Mouse (Mus musculus): Measurements from ENCODE around the gene Iars. TPM values are rescaled to one million over a fixed set of nuclear protein-coding genes. Genes with fewer than 3 reads are reported as not detected.
"Not testable (repeated sequence)": the region's sequence is repeated elsewhere in the genome, so short reads cannot be mapped to it uniquely, and the experiment has no call there.

The Iars gene
- total RNA-seq, 1 experiment from 2014 or later = 61.1 TPM

- no peak for DNase-seq
Observed at GRCm38 (mm10) chr13:49736430-49736829, 54.5 kb downstream of the Iars start.

DNA sequence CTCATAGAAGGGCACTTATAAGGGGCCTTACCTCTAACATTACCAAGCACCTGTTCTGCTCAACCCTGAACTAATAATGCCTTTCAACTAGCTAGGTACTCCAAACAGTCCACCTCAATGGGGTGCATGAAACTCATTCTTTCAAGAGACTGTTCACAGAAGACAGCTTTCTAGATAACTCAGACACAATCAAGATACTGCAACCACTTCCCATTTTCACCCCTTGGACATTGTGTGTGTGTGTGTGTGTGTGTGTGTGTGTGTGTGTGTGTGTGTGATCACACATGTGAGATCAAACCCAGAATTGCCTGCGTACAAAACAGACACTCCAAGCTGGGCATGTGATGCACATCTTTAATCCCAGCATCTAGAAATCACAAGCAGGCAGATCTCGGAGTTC lies 56.1 kb downstream of the Iars start:
- DNase-seq = no peak

- no peak for DNase-seq
Observed at GRCm38 (mm10) chr13:49741285-49742040, 59.6 kb downstream of the Iars start.

GRCm38 (mm10) chr13:49756591-49756990 lies 74.7 kb downstream of the Iars start:
- no peak for DNase-seq

GRCm38 (mm10) chr13:49757966-49758365 lies 76.1 kb downstream of the Iars start:
- DNase-seq = no peak

DNA sequence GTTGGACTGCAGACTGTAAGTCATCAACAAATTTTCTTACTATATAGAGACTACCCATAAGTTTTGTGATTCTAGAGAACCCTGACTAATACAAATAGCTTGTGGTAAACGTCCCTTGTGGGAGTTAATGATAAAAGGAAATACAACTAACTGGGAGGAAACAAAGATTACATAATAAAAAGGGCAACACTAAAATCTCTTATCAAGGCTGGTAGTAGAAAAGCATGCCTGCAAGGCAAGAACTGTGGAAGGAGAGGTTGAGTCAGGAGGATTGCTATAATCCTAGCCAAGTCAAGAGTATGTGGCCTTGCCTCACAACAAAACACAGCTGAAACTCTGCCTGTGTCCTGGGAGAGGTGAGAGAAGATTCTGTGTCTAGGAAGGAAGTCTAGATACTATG lies 78.8 kb downstream of the Iars start:
- DNase-seq = no peak

GRCm38 (mm10) chr13:49762208-49762607 lies 80.3 kb downstream of the Iars start:
- DNase-seq = no peak

DNA sequence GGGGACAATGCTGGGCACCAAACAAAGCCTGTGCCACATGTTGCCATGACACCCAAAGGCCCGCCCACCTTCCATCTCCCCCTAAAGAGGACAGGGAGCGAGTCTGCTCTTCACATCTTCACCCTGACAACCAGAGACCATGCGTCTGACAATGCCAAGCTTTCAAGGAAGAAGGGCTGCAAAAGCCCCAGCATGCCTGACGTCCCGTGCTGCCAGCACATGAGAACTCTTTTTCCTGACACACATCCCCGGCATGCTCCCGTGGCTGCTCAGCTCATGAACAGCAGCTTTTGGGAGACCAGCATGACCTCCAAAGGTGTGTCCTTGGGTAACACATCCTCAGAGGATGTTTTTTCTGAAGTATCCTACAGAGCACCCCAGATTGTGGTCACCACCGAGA lies 83.4 kb downstream of the Iars start:
- no peak for DNase-seq

- no peak for DNase-seq
Observed at GRCm38 (mm10) chr13:49766269-49766668, 84.4 kb downstream of the Iars start.

DNA sequence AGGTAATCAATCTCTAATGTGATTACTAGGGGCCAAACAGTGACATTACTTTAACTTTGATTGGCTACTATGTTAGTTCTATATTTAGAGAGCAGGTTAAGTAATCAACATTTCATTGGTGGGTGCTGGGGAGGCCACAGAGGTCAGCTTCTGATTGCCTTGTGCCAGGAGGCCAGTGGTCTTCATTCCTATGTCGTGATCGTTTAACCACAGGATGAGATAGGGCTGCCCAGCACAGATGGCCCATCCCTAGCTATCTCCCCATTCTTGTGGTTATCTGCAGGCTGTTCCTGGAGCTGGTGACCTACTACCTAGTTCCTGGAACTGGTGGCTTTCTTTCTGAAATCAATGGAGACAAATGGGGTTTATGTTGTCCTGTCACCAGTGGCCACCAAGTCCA lies 86.1 kb downstream of the Iars start:
- DNase-seq = no peak

GRCm38 (mm10) chr13:49769111-49769510 lies 87.2 kb downstream of the Iars start:
- no peak for DNase-seq

- DNase-seq = not testable (repeated sequence)
Observed at GRCm38 (mm10) chr13:49771536-49771935, 89.6 kb downstream of the Iars start.

Other genes starting within 250 kb of the Iars start
- 1.5 and 2.1 TPM in 2 replicates for gene Tes3-ps, start 188.8 kb upstream of the Iars start, total RNA-seq (2021)
- 3.9 and 5.5 TPM in 2 replicates for gene Ecm2, start 177.3 kb upstream of the Iars start, total RNA-seq (2021)
- gene Aspn, start 137.7 kb upstream of the Iars start, total RNA-seq (2021) = 2.8 and 3.3 TPM in 2 replicates
- 1.1 and 1.6 TPM in 2 replicates for gene Omd, start 99.6 kb upstream of the Iars start, total RNA-seq (2021)
- gene Ogn, start 74.1 kb upstream of the Iars start, total RNA-seq (2021) = 23.6 and 24.7 TPM in 2 replicates
- 2.9 and 4.7 TPM in 2 replicates for gene Cenpp, start 29.3 kb upstream of the Iars start, total RNA-seq (2021)
- gene Nol8, start 29.0 kb upstream of the Iars start, total RNA-seq (2021) = 18.8 and 25.6 TPM in 2 replicates
- not detected in 2 replicates for gene Gm30302, start 116.9 kb downstream of the Iars start, total RNA-seq (2021)